Mouse (Mus musculus): ENCODE results near the gene Fis1. TPM values are rescaled to one million over a fixed set of nuclear protein-coding genes. Genes with fewer than 3 reads are reported as not detected.

Fis1 gene
- 208 and 231 TPM in 2 replicates for total RNA-seq (2023)

DNA sequence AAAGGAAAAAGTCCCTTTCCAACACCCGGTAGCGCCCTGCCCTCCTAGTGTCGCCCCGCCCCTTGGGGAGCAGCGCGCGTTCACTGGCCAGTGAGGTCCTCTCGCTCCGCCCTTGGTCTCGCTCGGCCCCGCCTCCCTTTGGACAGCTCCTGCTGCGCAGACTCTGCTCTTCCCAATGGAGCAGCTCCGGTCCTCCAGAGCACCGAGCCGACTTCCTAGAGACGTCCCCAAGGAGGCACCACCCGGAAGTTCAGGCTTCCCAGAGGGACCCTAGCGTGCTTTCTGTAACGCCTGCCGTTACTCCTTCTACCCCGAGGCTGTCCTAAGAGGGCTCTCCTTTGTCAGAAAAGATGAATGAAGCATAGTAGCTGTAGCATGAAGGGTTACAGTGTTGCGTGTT, at the start of gene Fis1:
TSS of gene Fis1 (plus strand) at position 261 of the 400 bp plus-strand sequence.

DNA sequence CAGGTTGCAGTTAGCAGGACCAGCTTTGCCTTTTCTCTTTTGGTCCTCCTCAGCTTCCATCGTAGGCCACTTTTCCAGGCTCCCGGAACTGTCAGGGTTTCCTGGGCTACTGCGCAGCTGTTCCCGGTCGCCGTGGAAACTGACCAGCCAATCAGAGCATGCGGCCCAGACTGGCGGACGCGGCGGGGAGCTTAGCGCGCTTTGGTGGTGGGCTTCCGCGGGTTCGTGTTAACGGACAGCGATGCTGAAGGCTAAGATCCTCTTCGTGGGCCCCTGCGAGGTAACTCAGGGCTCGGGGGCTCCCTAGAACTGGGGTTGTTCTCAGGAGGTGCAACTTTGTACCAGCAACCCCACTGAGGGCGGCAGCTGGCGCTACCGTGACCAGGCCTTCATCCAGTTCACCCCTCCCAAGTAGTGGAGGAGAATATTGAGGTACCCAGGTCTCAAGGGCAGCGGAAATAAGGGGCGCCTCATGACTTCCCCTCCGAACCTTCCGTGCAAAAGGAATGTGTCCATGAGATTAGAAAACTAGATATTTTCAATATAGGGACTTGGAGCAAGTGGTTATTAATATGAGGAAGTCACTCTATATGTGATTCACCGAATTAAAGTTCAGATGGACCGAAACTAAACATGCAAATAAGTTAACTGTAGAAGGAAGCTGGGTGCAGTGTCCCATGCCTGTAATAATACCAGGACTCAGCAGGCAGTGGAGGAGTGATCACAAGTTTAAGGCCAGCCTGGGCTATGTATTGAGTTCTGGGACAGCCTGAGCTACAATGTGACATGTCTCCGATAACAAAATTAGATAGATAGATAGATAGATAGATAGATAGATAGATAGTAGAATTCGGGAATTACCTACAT, 44.9 kb upstream of the Fis1 start, which contains the start of gene Ift22:
TSS of gene Ift22 (plus strand) at position 160 of the 867 bp plus-strand sequence.

DNA sequence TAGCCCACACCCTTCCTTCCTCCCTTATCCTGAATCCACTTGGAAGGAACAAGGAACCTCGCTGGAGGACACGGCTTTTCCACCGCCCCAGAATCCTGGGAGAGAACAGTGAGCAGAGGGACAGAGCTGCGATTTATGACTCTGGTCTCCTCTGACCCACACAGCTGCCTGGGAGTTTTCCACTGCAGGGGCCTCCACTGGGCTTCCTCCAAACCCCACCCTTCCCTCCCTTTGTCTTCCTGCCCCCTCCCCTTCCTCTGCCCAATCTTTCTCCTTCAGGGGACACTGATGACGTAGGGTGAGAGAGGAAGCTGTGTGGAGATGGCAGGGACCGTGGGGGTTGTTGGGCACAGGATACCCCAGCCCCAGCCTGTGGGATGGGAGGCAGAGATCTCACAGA, 13.3 kb downstream of the Fis1 start, which contains the start of gene Cldn15:
TSS of gene Cldn15 (plus strand) at position 286 of the 400 bp plus-strand sequence.

DNA sequence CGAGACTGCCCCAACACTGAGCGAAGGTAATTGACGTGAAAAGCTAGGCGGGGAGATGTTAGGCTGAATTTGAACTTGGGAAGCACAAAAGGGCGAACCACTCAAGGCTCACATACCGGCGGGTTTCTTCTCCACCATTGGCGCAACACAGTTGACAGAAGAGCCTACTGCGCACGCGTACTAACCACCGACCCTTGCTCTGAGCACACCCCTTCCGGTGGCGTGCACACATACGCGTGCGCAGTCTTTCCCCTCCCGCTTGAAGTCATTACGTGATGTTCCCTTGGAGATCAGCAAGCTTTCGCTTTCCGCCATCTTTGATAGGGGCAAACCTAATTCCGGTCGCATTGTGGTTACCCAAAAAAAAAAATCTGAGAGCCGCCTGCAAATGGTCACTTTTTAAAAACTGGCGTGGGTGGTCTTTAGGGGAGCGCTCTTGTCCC, 33.6 kb downstream of the Fis1 start, which contains the start of gene Plod3:
TSS of gene Plod3 (plus strand) at position 325 of the 443 bp plus-strand sequence.

DNA sequence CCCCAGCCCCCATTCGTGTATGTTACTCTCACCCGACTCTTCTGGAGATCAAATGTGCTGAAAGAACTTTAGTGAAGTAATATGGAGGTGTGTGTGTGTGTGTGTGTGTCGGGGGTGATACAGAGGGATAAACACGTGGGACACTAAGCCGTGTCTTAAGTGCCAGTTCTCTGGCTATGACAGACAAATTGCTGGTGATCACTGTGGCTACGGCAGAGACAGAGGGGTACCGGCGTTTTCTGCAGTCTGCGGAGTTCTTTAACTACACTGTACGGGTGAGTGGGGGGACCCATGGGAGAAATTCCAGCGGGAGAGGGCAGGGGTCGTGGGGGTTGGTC, 34.8 kb downstream of the Fis1 start, which contains the start of gene Znhit1:
TSS of gene Znhit1 (minus strand) at position 88 of the 338 bp plus-strand sequence.

Other genes with a start within 250 kb of the Fis1 start
- gene Col26a1, start 70.1 kb upstream of the Fis1 start, total RNA-seq (2023) = not detected in 2 replicates
- gene Ift22, start 45.1 kb upstream of the Fis1 start, total RNA-seq (2023) = 4.4 and 4.8 TPM in 2 replicates
- 50.2 and 51.2 TPM in 2 replicates for gene Cldn15, start 13.3 kb downstream of the Fis1 start, total RNA-seq (2023)
- 81.9 and 90.7 TPM in 2 replicates for gene Plod3, start 33.7 kb downstream of the Fis1 start, total RNA-seq (2023)
- 80.7 and 87.1 TPM in 2 replicates for gene Znhit1, start 34.7 kb downstream of the Fis1 start, total RNA-seq (2023)
- not detected in 2 replicates for gene Vgf, start 73.1 kb downstream of the Fis1 start, total RNA-seq (2023)
- gene Ap1s1, start 92.9 kb downstream of the Fis1 start, total RNA-seq (2023) = 26.8 and 28.0 TPM in 2 replicates
- not detected in 2 replicates for gene Serpine1, start 119.0 kb downstream of the Fis1 start, total RNA-seq (2023)
- gene Trim56, start 162.9 kb downstream of the Fis1 start, total RNA-seq (2023) = 38.6 and 42.1 TPM in 2 replicates
- not detected in 2 replicates for gene Muc3, start 196.0 kb downstream of the Fis1 start, total RNA-seq (2023)